Mouse (Mus musculus): ENCODE measurements around the gene Mcpt2.
"Not testable (repeated sequence)": the region's sequence is repeated elsewhere in the genome, so short reads cannot be mapped to it uniquely, and the experiment has no call there.

The Mcpt2 gene

GRCm38 (mm10) chr14:56041792-56042191 lies at the start of gene Mcpt2:
TSS of gene Mcpt2 (plus strand) at chr14:56042041.
- DNase-seq, result not testable (repeated sequence)

- no peak for DNase-seq
Observed at GRCm38 (mm10) chr14:56013147-56013546, 28.7 kb upstream of the Mcpt2 start.

- DNase-seq, result no peak
Observed at GRCm38 (mm10) chr14:56013924-56014323, 27.9 kb upstream of the Mcpt2 start.

- not testable (repeated sequence) for DNase-seq
Observed at GRCm38 (mm10) chr14:56017671-56018070, 24.2 kb upstream of the Mcpt2 start, which contains the start of gene Mcpt1. TSS of gene Mcpt1 (plus strand) at chr14:56017971.

GRCm38 (mm10) chr14:56019446-56019845 lies 22.4 kb upstream of the Mcpt2 start:
- DNase-seq, result no peak

GRCm38 (mm10) chr14:56021305-56021704 lies 20.5 kb upstream of the Mcpt2 start:
- DNase-seq, result not testable (repeated sequence)

GRCm38 (mm10) chr14:56030395-56030794 lies 11.4 kb upstream of the Mcpt2 start, which contains the start of gene Mcpt9:
TSS of gene Mcpt9 (minus strand) at chr14:56030495.
- DNase-seq, result not testable (repeated sequence)

GRCm38 (mm10) chr14:56034433-56034832 lies 7.4 kb upstream of the Mcpt2 start:
- no peak for DNase-seq

GRCm38 (mm10) chr14:56055408-56055807 lies 13.6 kb downstream of the Mcpt2 start:
- DNase-seq, result no peak

- no peak for DNase-seq
Observed at GRCm38 (mm10) chr14:56057722-56058121, 15.9 kb downstream of the Mcpt2 start.

GRCm38 (mm10) chr14:56062213-56062612 lies 20.4 kb downstream of the Mcpt2 start, which contains the start of gene Mcpt4:
TSS of gene Mcpt4 (minus strand) at chr14:56062313.
- not testable (repeated sequence) for DNase-seq

GRCm38 (mm10) chr14:56082016-56082415 lies 40.2 kb downstream of the Mcpt2 start:
- DNase-seq, result no peak

GRCm38 (mm10) chr14:56085167-56085566 lies 43.3 kb downstream of the Mcpt2 start, which contains the start of gene Mcpt8:
TSS of gene Mcpt8 (minus strand) at chr14:56085273.
- no peak for DNase-seq

GRCm38 (mm10) chr14:56086711-56087110 lies 44.9 kb downstream of the Mcpt2 start:
- no peak for DNase-seq

GRCm38 (mm10) chr14:56093353-56093752 lies 51.5 kb downstream of the Mcpt2 start:
- no peak for DNase-seq
